Mouse (Mus musculus) liver, embryonic 11.5 days (tissue): ENCODE data around the gene Siah2. TPM values are rescaled to one million over a fixed set of nuclear protein-coding genes. Genes with fewer than 3 reads are reported as not detected.

ENCODE experiments used
- ATAC-seq: fragments of 200-750 bp; cut with Nextera tagmentation; replicated peaks from 2 replicates; pipeline ENCODE4 v1.8.0; 2017; ENCODE audit warnings: moderate number of reproducible peaks, mild to moderate bottlenecking, moderate TSS enrichment, moderate library complexity; ENCODE audit not compliant: low FRiP score
- DNase-seq: peaks from one replicate; pipeline ENCODE4 v3.0.0-alpha.2; 2017; ENCODE audit warnings: low spot score
- H3K27ac ChIP-seq: fragments of 300-500 bp; sonication (generic); 2 replicates; pipeline ENCODE4 v1.5.1; 2014; ENCODE audit warnings: mild to moderate bottlenecking, low read depth, low read length, control low read depth
- H3K27me3 ChIP-seq: fragments of 300-500 bp; sonication (generic); replicated peaks from 2 replicates; pipeline ENCODE4 v1.6.1; 2014; ENCODE audit warnings: low read length, mixed read lengths; ENCODE audit not compliant: control insufficient read depth, insufficient read depth
- H3K36me3 ChIP-seq: fragments of 300-500 bp; sonication (generic); 2 replicates; pipeline ENCODE4 v1.6.1; 2014; ENCODE audit warnings: mild to moderate bottlenecking, low read length, moderate library complexity, mixed read lengths; ENCODE audit not compliant: control insufficient read depth, insufficient read depth
- H3K4me1 ChIP-seq: fragments of 300-500 bp; sonication (generic); replicated peaks from 2 replicates; pipeline ENCODE4 v1.6.1; 2014; ENCODE audit warnings: low read length, mixed read lengths; ENCODE audit not compliant: control insufficient read depth, insufficient read depth
- H3K4me2 ChIP-seq: fragments of 300-500 bp; sonication (generic); 2 replicates; pipeline ENCODE4 v1.6.1; 2014; ENCODE audit warnings: mild to moderate bottlenecking, control low read depth, moderate library complexity
- H3K4me3 ChIP-seq: fragments of 300-500 bp; sonication (generic); 2 replicates; pipeline ENCODE4 v1.5.1; 2014; ENCODE audit warnings: low read depth, low read length, control low read depth
- H3K9ac ChIP-seq: fragments of 300-500 bp; sonication (generic); 2 replicates; pipeline ENCODE4 v1.6.1; 2014; ENCODE audit warnings: low read depth, low read length, control low read depth
- H3K9me3 ChIP-seq: fragments of 300-500 bp; sonication (generic); 2 replicates; pipeline ENCODE4 v1.6.1; 2016; ENCODE audit warnings: low read length, inconsistent platforms, mixed read lengths; ENCODE audit not compliant: control insufficient read depth
- WGBS: fragments of 180-500 bp; shearing (Covaris S2); extraction: QIAGEN DNeasy Blood & Tissue Kit; methylation state at CpG from one replicate; pipeline ENCODE4 v1.1.7; 2014; 5-methylcytosine and 5-hydroxymethylcytosine counted together
- polyA plus RNA-seq: library from polyadenylated mRNA; unstranded; fragments of >200 nt; fragmentation: Nextera tagmentation; extraction: Ambion mirVana; gene quantifications from 2 replicates; pipeline ENCODE4 v1.2.1, GENCODE M21; 2014

Gene Siah2
- polyA plus RNA-seq, 1 experiment from 2014 or later: 6.2 TPM

DNA sequence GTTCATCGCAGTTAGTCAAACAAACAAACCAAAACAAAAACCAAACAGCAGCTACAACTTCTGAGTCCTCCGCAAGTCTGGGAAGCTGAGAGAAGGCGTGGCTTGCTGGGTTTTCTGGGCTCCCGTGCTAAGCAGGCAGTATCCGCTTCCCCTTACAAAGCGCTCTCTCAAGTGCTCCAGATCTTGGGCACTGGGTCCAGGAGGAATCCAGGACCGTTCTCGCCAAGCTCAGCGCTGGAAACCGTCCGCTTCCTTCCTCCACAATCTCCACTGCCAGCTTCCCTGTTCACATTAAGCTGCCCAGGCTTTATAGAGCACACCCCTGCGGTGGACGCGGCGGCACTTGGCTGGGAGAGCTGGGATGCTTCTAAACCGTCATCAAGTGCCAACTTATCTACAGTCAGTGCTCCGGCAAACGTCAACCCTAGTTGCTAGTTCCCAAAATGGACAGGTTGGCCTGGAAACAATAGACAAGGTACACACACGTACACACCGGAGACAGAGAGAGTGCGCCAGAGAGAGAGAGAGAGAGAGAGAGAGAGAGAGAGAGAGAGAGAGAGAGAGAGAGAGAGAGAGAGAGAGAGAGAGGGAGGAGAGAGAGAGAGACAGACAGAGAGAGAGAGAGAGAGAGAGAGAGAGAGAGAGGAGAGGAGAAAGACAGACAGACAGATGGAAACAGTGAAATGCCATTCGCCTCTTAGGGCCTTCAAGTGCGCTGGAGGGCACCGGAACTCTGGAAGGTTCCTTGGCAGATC, 1.4 kb downstream of the Siah2 start:
- Histone ChIP-seq H3K27me3 (no peaks in the 10 kb centered on the region; the same call in 1 of the 2 replicates), H3K36me3 (no peaks in the 10 kb centered on the region), H3K9ac (peak overlapping the region; percentile 80), H3K4me1 (0 out of 2 replicates have a peak, but pooled peaks cover 4% of the 10 kb centered on the region), H3K27ac (peak overlapping the region; percentile 61; the same call in 1 of the 2 replicates), H3K9me3 (no peaks in the 10 kb centered on the region), H3K4me3 (peak overlapping the region; percentile 88), H3K4me2 (peak overlapping the region; percentile 96)
- under 1% methylated on average over 24 of the region's 24 CpGs for WGBS
- DNase-seq (peak; percentile 74), ATAC-seq (peak; percentile 30; the same call in 1 of the 2 replicates)

DNA sequence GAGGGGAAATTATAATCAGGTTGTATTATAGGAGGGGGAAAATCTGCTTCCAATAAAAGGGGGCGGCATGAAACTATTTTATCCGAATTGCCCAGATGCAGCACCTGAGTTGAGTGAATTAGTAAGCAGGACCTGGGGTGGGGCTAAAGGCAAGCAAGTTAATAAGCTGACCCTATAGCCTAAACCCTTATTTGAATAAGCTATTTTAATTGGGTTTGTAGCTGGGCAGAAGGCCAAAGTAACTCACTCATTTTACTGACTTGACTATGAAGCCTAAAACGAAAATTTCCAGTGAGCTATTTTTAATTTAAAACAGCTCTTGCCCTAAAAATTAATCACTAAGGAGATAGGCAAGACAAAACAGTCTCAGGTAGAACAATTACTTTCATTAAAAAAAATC, 2.5 kb downstream of the Siah2 start:
- peak overlapping the region; percentile 7; the same call in 1 of the 2 replicates for H3K4me2 ChIP-seq
- no peak overlapping the region for H3K4me3 ChIP-seq
- H3K9ac ChIP-seq: no peak overlapping the region
- 68% methylated on average over 3 of the region's 3 CpGs for WGBS
- no peaks in the 10 kb centered on the region for H3K27me3 ChIP-seq
- ATAC-seq: no peak
- 0 out of 2 replicates have a peak, but pooled peaks cover 4% of the 10 kb centered on the region for H3K4me1 ChIP-seq
- no peaks in the 10 kb centered on the region for H3K9me3 ChIP-seq
- H3K27ac ChIP-seq: no peak overlapping the region
- DNase-seq: no peak
- H3K36me3 ChIP-seq: no peaks in the 10 kb centered on the region

DNA sequence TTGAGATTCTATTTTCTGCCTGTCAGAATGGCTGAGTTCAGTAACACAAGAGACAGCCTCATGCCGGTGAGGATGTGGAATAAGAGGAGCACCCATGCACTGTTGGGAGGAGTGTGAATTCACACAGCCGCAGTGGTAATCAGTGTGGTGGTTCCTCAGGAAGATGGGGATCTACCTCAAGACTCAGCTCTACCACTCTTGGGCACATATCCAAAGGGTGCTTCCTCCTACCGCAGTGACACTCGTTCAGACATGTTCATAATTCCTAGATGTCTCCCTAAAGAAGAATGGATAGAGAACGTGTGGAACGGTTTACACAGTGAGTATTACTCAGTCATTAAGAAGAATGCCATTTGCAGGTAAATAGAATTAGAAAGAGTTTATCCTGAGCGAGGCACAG, 3.1 kb downstream of the Siah2 start:
- Histone ChIP-seq H3K27me3 (no peaks in the 10 kb centered on the region), H3K27ac (no peak overlapping the region), H3K4me3 (no peak overlapping the region), H3K9me3 (no peaks in the 10 kb centered on the region), H3K4me1 (0 out of 2 replicates have a peak, but pooled peaks cover 4% of the 10 kb centered on the region), H3K9ac (no peak overlapping the region), H3K36me3 (no peaks in the 10 kb centered on the region), H3K4me2 (peak overlapping the region; percentile 7)
- DNase-seq (no peak), ATAC-seq (no peak)
- 84% methylated on average over 7 of the region's 7 CpGs for WGBS

- DNase-seq (no peak), ATAC-seq (no peak)
- Histone ChIP-seq H3K4me1 (0 out of 2 replicates have a peak, but pooled peaks cover 4% of the 10 kb centered on the region), H3K27me3 (no peaks in the 10 kb centered on the region), H3K4me3 (no peak overlapping the region), H3K9ac (no peak overlapping the region), H3K4me2 (no peak overlapping the region), H3K36me3 (no peaks in the 10 kb centered on the region), H3K9me3 (no peaks in the 10 kb centered on the region), H3K27ac (no peak overlapping the region)
- 86% methylated on average over 4 of the region's 4 CpGs for WGBS
Observed at GRCm38 (mm10) chr3:58688551-58688950, 3.6 kb downstream of the Siah2 start.

GRCm38 (mm10) chr3:58686922-58687284, 5.3 kb downstream of the Siah2 start:
- Histone ChIP-seq H3K9me3 (no peaks in the 10 kb centered on the region), H3K4me3 (no peak overlapping the region), H3K9ac (no peak overlapping the region), H3K4me2 (peak overlapping the region; percentile 1; the same call in 1 of the 2 replicates), H3K4me1 (no peaks in the 10 kb centered on the region; the same call in 1 of the 2 replicates), H3K27ac (no peak overlapping the region), H3K27me3 (no peaks in the 10 kb centered on the region), H3K36me3 (no peaks in the 10 kb centered on the region)
- no peak for ATAC-seq
- DNase-seq: no peak
- WGBS: 76% methylated on average over 2 of the region's 2 CpGs

DNA sequence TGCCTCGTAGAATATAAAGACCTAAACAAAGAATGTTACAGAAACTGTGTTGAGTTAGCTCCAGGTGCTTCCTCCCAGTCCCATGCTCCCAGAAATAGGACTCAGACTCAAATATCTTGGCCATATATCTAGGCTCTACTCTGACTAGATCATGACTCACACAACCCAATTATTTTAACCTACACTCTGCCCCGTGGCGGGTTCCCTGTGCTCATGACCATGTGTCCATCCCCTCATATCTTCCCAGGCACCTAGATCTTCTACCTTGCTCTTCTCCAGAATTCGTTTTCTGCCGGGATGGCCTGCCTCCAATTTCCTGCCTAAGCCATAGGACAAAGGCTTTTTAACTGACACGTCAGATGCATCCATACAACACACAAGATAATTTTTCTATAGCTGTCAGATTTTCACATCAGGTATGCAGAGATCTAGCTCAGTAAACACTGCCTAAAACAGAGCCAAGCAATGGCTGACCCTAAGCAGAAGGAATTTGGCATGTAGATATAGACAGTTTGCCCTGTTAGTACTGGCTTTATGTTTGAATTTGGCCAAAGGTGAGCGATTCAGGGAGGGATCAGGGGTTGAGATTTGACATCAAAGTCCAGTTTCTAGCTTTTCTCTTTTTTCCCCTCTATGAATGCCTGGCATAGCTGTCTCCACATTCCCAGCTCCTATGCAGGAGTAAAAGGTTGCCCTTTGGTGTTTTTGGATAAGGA, 5.8 kb downstream of the Siah2 start:
- H3K27ac ChIP-seq: no peak overlapping the region
- no peak overlapping the region for H3K4me2 ChIP-seq

GRCm38 (mm10) chr3:58685396-58685795, 6.8 kb downstream of the Siah2 start:
- Histone ChIP-seq H3K4me1 (no peaks in the 10 kb centered on the region; the same call in 1 of the 2 replicates), H3K36me3 (no peaks in the 10 kb centered on the region), H3K9me3 (no peaks in the 10 kb centered on the region), H3K4me2 (no peak overlapping the region), H3K9ac (no peak overlapping the region), H3K27ac (no peak overlapping the region), H3K27me3 (no peaks in the 10 kb centered on the region), H3K4me3 (no peak overlapping the region)
- DNase-seq (no peak), ATAC-seq (no peak)
- WGBS: 83% methylated on average over 3 of the region's 3 CpGs

More for the DNA sequence above, 5.8 kb downstream of the Siah2 start:
- no peaks in the 10 kb centered on the region for H3K9me3 ChIP-seq
- no peak overlapping the region for H3K9ac ChIP-seq
- no peak for DNase-seq
- no peaks in the 10 kb centered on the region for H3K36me3 ChIP-seq
- H3K4me1 ChIP-seq: no peaks in the 10 kb centered on the region; the same call in 1 of the 2 replicates
- no peak overlapping the region for H3K4me3 ChIP-seq
- no peaks in the 10 kb centered on the region for H3K27me3 ChIP-seq
- no peak for ATAC-seq
- 86% methylated on average over 7 of the region's 7 CpGs for WGBS

DNA sequence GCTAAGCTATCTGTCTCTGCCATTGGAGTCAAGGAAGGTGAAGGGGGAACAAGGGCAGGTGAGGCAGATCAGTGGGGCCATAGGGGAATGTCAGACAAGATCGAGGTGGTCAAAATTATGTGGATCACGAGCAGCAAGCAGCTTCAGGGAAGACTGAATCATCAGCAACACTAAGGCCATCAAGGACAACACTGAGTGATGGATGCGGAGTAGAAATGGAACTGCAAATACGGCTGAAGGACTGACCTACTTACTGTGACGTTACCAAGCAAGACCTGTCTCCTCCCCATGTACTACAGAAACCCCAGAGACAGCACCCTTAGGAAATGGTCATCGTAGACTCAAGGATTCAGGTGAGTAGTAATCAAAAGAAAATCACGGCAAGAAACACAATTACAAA, 8.9 kb downstream of the Siah2 start:
- Histone ChIP-seq H3K27ac (no peak overlapping the region), H3K9ac (no peak overlapping the region), H3K4me1 (peaks cover 7% of the 10 kb centered on the region; the same call in 1 of the 2 replicates), H3K27me3 (no peaks in the 10 kb centered on the region), H3K9me3 (no peaks in the 10 kb centered on the region), H3K4me2 (no peak overlapping the region), H3K4me3 (no peak overlapping the region), H3K36me3 (no peaks in the 10 kb centered on the region)
- 86% methylated on average over 7 of the region's 7 CpGs for WGBS
- ATAC-seq (no peak), DNase-seq (no peak)
